Mouse (Mus musculus): ENCODE measurements at regions not wholly inside any gene's neighbourhood (a gene's known extent, or its start where the extent isn't known, plus 50 kb on each side); places are given as distances from the start of the nearest gene placed in this dataset.

DNA sequence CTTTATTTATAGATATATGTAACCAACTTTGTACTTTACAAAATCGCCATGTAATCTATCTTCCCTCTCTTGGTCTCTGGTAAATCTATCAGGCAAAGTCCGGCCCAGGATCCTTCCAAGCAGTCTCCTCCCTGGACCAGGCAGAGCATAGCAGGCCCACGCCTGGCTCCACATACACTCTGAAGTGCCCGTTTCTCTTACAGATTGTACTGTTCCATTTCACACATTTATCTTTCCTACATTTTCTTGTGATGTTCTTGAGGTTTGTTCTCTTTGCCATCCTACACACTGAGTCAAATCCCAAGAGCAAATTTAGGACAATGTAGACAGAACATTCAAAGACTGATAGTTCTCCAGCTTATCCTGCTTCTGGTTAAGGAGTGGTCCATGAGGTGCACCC lies 264.3 kb downstream of the Spry2 start:
- no peak for DNase-seq (ENCODE audit: low read depth, low spot score)

DNA sequence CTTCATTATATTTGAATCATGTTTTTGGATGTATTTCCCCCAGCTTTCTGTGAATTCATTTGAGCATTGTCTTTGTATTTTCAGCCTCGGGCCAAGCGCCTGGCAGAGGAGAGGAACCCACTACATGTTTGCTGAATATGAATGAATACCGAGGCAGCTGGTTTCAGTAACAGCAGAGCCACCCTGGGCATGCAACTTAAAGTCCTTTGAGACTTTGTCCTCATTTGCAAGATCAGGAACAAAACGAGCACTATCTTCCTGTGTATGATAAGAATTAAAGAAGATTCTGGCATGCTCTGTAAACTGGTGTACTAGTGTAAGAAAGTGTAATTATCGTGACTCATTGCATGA lies 265.0 kb downstream of the Spry2 start:
- DNase-seq (ENCODE audit: low read depth, low spot score): peak; percentile 60

GRCm38 (mm10) chr14:105630867-105631680 lies 265.5 kb downstream of the Spry2 start:
- peak; percentile 83 for DNase-seq (ENCODE audit: low read depth, low spot score)

DNA sequence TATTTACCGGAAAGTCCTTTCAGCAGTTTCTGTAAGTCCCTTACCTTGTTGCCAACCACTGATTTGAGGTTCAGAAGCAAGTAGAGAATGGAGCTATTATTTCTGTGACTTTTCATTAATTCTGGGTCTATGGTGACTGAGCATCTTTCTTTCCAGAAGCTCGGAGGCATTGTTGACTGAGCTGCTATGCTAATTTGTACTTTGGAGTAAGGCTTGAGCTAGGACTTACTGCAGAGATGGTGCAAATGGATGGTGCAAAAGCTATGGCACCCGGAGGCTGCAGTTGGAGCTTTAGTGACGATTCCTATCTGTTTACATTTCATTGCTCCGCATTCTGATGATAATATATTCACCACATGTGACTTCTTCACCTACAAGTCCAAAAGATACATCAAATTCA lies 266.2 kb downstream of the Spry2 start:
- no peak for DNase-seq (ENCODE audit: low read depth, low spot score)

DNA sequence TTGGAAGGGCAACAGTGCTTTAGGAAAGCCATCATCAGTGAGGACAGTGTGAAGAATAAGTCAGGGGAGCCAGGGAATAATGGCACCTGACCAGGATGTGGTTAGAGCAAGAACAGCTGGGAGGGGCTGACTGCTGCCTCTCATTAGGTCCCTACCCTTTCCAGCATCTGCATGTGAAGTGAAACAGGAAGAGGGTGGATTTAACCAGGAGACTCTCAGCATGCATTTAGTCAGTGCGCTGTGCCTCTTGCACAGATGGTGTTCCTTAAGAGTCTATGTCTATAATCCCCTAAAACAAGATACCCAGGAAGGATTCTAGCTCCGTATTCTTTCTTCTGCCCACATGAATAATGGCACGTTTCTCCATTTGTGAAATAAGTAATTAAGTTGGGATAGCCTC lies 267.9 kb downstream of the Spry2 start:
- no peak for DNase-seq (ENCODE audit: low read depth, low spot score)

GRCm38 (mm10) chr14:105624387-105624786 lies 272.2 kb downstream of the Spry2 start:
- no peak for DNase-seq (ENCODE audit: low read depth, low spot score)

GRCm38 (mm10) chr14:105622166-105622565 lies 274.5 kb downstream of the Spry2 start:
- DNase-seq (ENCODE audit: low read depth, low spot score): no peak

GRCm38 (mm10) chr14:105621124-105621523 lies 275.5 kb downstream of the Spry2 start:
- DNase-seq (ENCODE audit: low read depth, low spot score): no peak

DNA sequence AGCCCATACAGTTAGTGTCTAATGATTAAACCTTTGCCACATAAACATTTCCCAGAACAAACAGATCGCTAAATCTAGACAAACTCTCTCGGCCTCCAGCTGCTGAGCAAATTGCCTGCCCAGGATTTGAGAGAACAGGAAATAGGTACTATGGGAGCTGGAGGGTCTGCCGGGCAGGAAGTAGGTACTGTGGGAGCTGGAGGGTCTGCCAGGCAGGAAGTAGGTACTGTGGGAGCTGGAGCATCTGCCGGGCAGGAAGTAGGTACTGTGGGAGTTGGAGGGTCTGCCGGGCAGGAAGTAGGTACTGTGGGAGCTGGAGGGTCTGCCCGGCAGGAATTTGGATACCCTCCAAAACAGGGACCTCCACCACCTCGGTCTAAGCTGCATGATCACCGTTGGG lies 277.2 kb downstream of the Spry2 start:
- DNase-seq (ENCODE audit: low read depth, low spot score): no peak

DNA sequence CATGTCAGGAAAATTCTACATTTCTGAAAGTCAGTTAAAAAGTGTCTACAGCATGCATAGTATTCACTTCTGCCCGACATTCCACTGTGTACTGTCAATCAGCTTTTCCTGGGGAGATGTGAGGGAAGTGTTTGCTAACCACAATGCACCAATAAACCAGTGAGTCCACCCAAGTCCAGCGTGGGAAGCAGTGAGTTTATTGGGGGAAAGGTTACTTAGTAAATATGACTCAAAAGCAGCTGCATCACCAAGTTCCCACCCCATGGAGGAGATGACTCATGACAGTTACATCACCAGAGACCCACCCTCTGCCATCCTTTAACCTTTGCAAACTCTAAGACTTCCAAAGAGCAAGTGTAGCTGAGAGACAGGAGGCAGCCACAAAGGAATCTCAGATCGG lies 280.9 kb downstream of the Spry2 start:
- no peak for DNase-seq (ENCODE audit: low read depth, low spot score)

DNA sequence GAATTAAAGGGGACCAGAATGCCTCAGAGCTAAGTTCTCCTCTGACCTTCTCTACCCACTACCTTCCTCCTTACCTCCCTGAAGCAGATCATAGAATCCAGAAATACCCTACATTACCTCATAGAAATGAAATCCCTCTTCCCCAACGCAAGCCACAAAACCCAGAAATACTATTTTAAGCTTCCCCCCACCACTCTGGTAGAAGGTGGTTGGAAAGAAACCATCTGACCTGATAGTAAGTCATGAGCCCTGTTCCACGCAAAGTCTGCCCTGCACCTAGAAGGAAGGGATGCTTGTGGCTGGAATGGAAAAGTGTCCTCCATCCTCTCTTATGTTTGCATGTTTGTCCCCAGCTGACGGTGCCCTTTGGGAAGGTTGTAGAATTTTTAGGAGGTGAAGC lies 283.8 kb downstream of the Spry2 start:
- DNase-seq (ENCODE audit: low read depth, low spot score): no peak

GRCm38 (mm10) chr14:105608804-105609203 lies 287.8 kb downstream of the Spry2 start:
- DNase-seq (ENCODE audit: low read depth, low spot score): no peak

- DNase-seq (ENCODE audit: low read depth, low spot score): no peak
Observed at GRCm38 (mm10) chr14:105606551-105606950, 290.1 kb downstream of the Spry2 start.

DNA sequence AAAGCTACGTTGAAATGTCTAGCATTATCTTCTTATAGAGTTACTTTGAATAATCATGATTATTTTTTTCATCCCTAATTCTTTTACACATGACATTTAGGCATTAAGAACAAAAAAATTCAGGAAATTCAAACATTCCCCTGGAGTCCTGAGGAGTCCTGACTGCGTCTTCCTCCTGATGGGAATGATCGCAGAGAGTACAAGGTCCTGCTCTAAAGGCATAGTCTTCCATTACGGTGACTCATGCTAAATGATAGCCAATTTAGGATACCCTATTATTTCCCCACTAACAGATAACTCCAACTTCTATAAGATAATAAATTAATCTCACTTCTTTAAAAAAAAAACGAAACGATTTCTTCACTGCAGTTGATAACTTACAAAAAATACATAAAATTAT lies 292.2 kb downstream of the Spry2 start:
- no peak for DNase-seq (ENCODE audit: low read depth, low spot score)

GRCm38 (mm10) chr14:105603047-105603461 lies 293.6 kb downstream of the Spry2 start:
- no peak for DNase-seq (ENCODE audit: low read depth, low spot score)

GRCm38 (mm10) chr14:105599550-105600453 lies 296.8 kb downstream of the Spry2 start:
- peak; percentile 16 for DNase-seq (ENCODE audit: low read depth, low spot score)

- DNase-seq (ENCODE audit: low read depth, low spot score): no peak
Observed at GRCm38 (mm10) chr14:105589751-105590150, 306.9 kb downstream of the Spry2 start.

DNA sequence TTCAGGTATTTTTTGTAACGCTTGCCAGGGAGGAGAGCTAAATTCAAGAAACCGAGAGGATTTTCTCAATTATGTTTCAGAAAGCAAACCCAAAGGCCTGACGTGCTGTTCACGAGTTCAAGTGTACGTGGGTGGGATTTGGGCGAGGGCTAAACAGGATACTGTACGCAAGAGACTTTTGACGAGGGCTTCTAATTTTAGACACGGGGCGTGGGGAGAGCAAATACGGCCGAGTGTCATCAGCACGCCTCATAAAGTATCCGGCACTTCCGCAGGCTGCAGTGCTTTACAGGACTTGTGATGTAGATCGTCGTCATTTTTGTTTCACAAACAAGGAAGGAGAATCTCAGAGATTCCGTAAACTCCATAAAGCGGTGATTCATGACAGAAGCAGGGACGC lies 307.4 kb downstream of the Spry2 start:
- DNase-seq (ENCODE audit: low read depth, low spot score): no peak

DNA sequence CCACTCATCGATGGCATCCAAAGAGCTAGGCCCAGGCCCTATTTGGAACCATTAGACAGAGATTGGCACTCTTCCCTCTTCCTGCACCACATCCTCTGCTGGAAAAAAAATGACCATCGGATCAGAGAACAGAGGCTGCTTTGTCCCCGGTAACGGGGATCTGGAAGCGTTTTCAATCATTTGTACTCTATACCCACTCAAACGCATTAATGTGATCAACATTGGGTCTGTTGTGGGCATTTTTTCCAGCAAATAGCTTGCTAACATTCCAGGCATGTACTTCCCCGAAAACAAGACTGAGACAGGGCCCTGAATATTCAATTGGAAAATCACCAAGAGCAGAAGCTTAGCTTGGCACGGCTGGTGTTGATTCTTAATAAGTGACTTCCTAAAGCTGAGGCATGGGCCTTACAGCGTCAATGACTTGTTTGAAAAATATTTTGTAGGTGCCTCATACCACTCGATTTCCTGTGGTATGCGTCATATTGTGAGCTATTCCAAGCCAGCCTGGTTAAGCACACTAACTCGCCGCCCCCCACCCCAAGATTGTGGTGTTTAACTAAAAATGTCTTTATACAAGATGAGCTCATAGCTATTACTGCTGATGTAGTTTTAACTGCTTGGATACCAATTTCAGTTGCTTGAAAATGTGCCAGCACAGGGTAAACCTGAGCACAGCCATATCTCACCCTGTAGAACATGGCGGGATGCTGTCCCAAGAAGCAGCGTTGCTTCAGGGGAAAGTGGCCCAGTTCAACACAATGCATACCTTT lies 308.0 kb downstream of the Spry2 start:
- peak; percentile 77 for DNase-seq (ENCODE audit: low read depth, low spot score)

GRCm38 (mm10) chr14:105588029-105588390 lies 308.6 kb downstream of the Spry2 start:
- no peak for DNase-seq (ENCODE audit: low read depth, low spot score)

GRCm38 (mm10) chr14:105584632-105585031 lies 312.0 kb downstream of the Spry2 start:
- DNase-seq (ENCODE audit: low read depth, low spot score): no peak

- no peak for DNase-seq (ENCODE audit: low read depth, low spot score)
Observed at GRCm38 (mm10) chr14:105583497-105583896, 313.1 kb downstream of the Spry2 start.

Data from brain, embryonic 18.5 days (tissue).